Mouse (Mus musculus) left cerebral cortex, postnatal 14 days (tissue): ENCODE results near the gene Ecm1. TPM values are rescaled to one million over a fixed set of nuclear protein-coding genes. Genes with fewer than 3 reads are reported as not detected.
"Not testable (repeated sequence)": the region's sequence is repeated elsewhere in the genome, so short reads cannot be mapped to it uniquely, and the experiment has no call there.

Source experiments
- DNase-seq, 2 experiments: peaks; one replicate each; pipeline ENCODE4 v3.0.0; 2021 to 2022; ENCODE audit warnings: low spot score in 2 of 2, mixed read lengths in 1 of 2
- intact Hi-C: fragments of 180-260 bp; cut with DNase I; formaldehyde crosslinking; loops from one replicate; pipeline ENCODE4 v1.15.1; 2025
- microRNA-seq, 2 experiments: library from miRNA; unstranded; fragments of <30 nt; microRNA quantifications; one replicate each; pipeline ENCODE4 v1.2.0; 2022
- total RNA-seq, 2 experiments: library from RNA; stranded (reverse); gene quantifications; 2 replicates each; pipeline ENCODE4 v1.2.3; 2021

Ecm1 gene
- total RNA-seq, 2 experiments from 2014 or later: 11.4 to 13.2 TPM

DNA sequence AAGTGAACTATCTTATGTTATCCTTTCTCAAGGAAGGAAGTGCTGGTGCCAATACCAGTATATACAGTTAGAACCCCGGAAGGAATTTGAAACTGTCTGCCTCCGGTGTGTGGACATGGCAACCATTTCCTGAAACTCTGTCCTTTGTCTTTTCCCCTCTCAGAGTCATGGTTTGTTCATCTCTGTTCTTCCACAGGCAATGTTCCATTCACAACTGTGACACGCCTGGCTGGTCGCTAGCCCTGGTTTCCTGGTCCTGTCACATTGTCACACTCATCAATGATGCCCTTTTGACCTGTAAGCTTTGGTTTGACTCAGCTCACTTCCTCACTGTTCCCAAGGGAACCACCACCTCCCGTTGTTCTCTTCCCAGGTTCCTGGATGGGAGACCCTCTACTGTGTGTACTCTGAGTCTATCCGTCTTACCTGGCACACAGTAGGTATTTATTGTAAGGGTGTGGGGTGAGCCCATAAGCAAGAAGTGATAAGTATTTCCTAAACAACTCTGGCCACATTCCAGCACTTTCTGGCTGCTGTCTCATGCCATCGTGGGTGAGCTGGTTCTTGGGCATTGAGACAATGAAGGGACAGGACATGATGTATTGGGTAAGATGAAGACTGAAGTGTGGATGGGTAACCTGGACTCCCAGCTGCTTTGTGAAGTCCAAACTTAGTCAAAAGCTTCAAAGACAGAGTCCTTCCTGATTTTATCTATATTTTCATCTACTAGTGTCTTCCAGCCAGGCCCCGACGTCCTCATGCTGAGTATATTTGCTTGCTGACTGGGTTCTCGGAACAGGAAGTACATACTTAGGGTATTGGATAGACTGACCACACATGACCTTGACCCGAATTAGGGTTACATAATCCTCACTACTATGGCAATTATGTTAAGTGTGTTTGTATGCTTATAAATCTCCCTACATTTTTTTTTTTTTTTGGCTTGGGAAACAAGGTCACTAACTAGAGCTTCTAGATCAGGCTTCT is 45.3 kb downstream of the Ecm1 start:
- intact Hi-C loops: no loop called here
- no peak for DNase-seq

DNA sequence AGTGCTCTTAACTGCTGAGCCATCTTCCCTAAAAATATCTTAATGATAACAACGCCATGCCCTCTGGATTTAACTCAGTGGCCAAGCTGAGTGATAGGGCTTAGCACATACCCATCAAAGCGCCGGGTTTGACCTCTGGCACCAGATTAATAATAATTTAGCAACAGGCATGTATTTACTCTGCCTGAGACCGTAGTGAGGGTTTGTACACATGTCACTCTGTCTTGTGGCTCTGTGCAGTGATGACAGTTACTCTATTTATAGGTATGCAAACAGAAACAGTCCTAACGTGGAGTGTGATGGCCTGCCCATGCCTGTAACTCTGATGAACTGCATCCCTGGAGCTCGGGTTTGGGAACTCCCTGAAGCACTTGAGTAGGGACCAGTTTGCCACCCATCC is 46.7 kb downstream of the Ecm1 start:
- DNase-seq: no peak
- intact Hi-C loops: no loop called here

DNA sequence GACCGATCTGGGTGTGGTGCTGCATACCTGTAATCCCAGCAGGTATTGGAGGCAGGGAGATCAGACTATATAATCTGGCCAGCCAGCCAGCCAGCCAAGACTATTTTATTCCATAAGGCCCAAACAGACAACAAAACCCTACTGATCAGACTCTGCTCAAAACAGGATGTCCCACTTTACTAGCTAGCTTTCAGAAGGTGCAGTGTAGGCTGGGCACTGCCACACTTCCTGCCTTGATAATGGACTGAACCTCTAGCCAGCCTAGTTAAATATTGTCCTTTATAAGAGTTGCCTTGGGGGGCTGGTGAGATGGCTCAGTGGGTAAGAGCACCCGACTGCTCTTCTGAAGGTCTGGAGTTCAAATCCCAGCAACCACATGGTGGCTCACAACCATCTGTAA is 48.8 kb downstream of the Ecm1 start:
- intact Hi-C loops, DNase-seq: not testable (repeated sequence)

DNA sequence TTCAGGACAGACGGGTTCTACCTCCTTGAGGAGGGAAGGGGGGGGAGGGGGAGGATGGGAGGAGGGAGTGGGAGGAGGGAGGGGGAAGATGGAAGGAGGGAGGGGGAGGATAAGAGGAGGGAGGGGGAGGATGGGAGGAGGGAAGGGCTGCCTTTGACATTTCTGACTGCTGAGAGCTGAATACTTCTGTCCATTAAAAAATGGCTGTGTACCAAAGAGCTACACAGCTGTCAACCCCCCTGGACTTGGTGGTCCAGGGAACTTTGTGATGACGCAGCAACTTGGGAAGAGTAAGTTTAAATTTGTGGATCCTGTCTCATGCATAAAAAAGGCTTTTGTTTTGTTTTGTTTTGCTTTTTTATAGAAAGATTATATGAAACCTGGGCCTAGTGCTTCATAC is 49.4 kb downstream of the Ecm1 start:
- intact Hi-C loops: no loop called here
- no peak for DNase-seq

DNA sequence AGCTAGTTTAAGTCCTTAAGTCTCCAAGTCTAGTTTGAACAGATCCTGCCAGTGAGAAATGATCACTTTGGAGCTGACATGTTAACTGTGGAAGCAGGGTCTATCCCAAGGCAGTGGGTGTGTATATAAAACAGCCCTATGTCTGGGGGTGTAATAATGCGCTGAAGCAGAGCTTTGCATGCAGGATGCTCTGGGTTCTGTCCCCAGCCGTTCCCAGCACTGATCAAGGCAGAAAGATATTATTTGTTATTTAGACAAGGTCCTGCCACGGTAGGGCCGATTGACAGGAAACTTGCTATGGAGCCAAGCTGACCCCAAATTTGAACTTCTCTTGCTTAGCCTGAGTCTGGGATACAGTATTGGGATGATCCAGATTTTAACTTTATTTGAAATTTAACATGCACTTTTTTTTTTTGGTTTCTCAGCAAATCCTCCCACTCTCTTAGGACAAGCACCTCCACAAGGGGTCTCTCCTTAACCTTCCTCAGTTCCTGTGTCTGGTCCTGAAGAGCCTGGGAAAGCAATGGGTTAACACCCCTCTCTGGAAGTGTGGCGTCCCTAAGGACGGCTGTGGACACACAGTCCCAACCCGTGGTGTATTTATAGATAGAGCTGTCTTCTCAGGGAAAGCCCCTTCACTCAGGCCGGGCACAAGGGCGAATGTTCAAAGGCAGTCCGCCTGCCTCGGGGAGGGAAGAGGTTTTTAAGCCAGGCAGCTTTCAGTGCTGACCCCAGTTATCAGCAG is 50.0 kb downstream of the Ecm1 start:
- intact Hi-C loops: no loop called here
- no peak for DNase-seq

DNA sequence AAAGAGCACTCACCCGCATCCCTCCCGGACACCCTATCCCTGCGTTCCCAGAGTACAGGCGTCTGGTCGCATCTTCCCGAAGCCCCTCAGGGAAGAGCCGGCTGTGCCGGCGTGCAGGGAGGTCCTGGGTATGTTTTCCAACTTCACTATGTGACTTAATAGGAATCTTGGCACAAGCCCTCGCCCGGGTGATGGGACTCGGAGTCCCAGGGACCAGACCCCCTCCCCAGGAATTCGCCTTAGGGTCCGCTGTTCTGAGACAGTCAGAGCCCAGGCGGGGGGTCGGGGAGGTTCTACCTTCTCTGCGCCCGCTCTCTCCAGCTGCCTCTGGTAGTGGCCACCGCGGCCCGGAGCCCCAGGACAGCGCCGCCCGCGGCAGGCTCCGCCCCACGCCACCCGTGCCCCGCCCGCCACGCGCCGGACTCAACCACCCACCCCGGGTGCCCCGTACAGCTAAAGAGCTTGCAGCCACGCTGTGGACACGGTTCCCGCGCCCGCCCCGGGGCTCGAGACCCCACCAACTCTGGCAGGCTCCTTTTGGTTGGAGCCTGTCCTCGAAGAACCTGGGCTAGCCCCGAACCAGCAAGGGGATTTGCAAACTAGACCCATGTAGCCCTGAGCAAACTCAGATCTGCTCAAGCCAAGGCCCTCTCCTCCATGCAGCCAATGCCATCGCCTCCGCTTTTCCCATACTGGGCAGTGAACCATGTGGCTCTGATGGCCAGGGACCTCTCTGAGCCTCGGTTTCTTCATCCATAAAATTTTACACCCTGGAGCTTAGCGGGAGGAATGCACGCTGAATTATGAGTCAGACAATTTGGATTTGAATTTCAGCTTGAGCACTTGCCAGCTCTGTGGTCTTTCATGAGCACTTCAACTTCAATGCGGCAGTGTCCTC is 51.6 kb downstream of the Ecm1 start, which contains the start of gene Adamtsl4:
Gene Adamtsl4, minus strand, starts transcription at position 394 of the 898 bp plus-strand sequence.
- intact Hi-C loops: no loop called here
- no peak for DNase-seq

DNA sequence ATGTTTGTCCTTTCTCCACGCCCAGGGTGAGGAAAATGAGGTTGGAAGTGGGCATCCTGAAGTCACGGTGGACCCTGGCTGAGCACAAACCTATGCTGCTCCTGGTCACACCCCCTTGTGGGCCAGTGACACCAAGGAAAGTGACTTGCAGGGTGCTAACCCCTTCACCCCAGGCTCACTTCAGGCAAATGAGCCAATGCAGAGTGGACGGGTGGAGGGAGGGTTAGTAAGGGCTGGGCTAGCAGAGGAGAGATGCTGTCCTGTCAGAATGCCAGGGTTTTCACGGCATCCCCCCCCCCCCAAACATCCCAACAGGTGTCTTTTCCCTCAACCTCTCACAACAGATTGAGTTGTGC is 52.2 kb downstream of the Ecm1 start:
- intact Hi-C loops: no loop called here
- DNase-seq: no peak

DNA sequence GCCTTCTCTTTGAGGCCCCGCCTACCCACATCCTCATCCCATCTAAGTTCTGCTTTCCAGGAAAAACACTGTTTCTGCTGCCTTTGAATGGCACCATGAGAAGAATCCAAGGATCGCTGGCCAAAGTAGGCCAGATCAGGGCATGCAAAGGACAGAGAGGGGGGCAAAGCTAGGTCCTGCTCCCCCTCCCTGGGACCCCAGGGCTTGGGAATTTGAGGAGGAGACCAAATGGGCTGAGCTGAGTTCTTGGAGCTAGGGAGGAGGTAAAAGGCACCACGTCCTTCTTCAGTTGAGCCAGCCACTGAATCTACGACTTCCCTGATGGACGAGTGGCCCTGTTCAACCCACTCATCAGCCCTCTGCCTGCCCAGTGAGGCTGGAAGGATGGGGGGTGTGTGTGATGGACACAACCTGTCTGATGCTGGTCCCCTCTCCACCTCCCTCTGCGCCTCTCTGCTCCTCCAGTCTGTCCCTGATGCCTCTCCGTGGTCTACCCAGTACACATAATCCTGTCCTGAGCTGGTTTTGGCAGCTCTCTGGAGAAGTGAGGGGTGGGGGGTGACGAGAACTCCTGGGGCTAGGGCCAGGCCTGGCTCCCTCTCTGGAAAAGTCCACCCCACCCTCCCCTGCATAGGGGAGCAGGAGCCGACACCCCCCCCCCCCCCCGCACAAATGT is 52.7 kb downstream of the Ecm1 start:
- intact Hi-C loops: no loop called here
- DNase-seq: no peak

DNA sequence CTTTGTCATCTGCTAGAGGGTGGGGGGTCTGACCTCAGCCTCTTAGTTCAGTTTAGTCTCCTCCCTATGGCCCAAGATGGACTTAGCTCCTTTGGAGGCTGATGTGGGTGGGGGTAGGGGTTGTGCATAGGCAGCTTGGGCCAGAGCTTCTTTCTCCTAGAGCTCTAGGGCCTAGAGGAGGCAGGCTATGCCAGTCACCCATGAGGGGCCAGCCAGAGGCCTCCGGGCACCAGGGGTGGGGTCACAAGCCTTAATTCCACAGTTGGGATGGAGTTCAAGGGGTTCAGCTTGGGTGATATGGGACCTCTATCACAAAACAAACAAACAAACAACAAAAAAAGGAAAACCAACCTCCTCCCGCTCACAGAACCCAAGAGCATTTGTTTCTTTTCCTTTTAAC is 53.7 kb downstream of the Ecm1 start:
- no peak for DNase-seq
- intact Hi-C loops: no loop called here

DNA sequence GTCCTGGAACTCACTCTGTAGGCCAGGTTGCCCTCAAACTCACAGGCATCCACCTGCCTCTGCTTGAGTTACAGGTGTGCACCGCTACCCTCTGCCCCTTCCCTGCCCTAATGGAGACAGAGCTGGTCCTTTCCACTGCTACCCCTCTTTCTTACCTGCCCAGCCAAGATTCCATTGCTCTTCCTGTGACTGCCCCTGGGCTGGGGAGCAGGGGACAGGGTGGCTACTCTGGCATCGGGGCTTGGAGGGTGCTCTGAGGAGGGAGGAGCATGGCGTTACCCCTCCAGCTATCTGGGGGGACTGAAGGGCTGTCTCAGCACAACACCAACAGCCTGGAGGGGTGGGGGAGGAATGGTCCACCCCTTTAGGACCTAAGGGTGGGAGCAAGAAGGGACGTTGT is 54.1 kb downstream of the Ecm1 start:
- intact Hi-C loops: no loop called here
- no peak for DNase-seq

DNA sequence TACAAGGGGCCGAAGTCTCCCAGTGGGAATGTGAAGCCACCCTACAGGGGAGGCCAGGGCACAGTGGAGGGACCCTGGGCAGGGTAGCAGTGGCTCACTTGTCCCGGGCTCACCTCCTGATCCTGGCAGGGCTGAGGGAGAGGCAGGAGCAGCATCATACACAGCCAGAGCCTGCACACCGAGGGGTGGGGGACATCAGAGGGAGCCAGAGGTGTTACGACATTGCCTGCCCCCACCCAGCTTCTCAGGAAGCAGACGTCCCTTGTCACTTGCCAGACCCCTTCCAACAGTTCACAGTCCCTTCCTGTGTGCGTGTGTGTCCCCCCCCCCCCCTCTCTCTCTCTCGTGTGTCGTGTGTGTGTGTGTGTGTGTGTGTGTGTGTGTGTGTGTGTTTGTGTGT is 54.5 kb downstream of the Ecm1 start:
- intact Hi-C loops: no loop called here
- no peak for DNase-seq

Small RNA genes lying within 50 kb of the gene (microRNA-seq; reads per million reads assigned to microRNA genes)
- 0 to 0.34 reads per million in 2 experiments for gene Mir7014

Other genes starting within 250 kb of the Ecm1 start
- 10 to 100 TPM; 15.1 to 18.0 TPM for gene Ctsk, start 240.3 kb downstream of the Ecm1 start, total RNA-seq
- gene Ctss, start 212.8 kb downstream of the Ecm1 start, total RNA-seq: 10 to 100 TPM; 29.6 to 31.3 TPM
- gene Hormad1, start 179.9 kb downstream of the Ecm1 start, total RNA-seq: not detected
- 10 to 100 TPM; 15.8 to 21.1 TPM for gene Golph3l, start 150.6 kb downstream of the Ecm1 start, total RNA-seq
- 100 to 1,000 TPM; 332 to 337 TPM for gene Ensa, start 114.6 kb downstream of the Ecm1 start, total RNA-seq
- gene Mcl1, start 80.8 kb downstream of the Ecm1 start, total RNA-seq: 10 to 100 TPM; 58.6 to 69.2 TPM
- 1 to 10 TPM; 2.0 TPM for gene Adamtsl4, start 51.7 kb downstream of the Ecm1 start, total RNA-seq
- gene Tars2, start 20.6 kb upstream of the Ecm1 start, total RNA-seq: 10 to 100 TPM; 37.3 to 40.8 TPM
- gene Rprd2, start 79.3 kb upstream of the Ecm1 start, total RNA-seq: 10 to 100 TPM; 61.3 to 61.8 TPM
- gene Prpf3, start 116.3 kb upstream of the Ecm1 start, total RNA-seq: 10 to 100 TPM; 26.3 to 33.9 TPM
- gene Mrps21, start 131.9 kb upstream of the Ecm1 start, total RNA-seq: 100 to 1,000 TPM; 152 to 157 TPM
- gene Ciart, start 142.7 kb upstream of the Ecm1 start, total RNA-seq: 10 to 100 TPM; 17.0 to 20.9 TPM
- gene BC028528, start 152.4 kb upstream of the Ecm1 start, total RNA-seq: 10 to 100 TPM; 10.4 to 12.7 TPM
- 10 to 100 TPM; 72.2 to 79.0 TPM for gene Aph1a, start 154.4 kb upstream of the Ecm1 start, total RNA-seq
- 1 to 10 TPM; 5.3 to 5.5 TPM for gene Car14, start 165.1 kb upstream of the Ecm1 start, total RNA-seq
- gene Anp32e, start 189.7 kb upstream of the Ecm1 start, total RNA-seq: 100 to 1,000 TPM in 1 of 2 experiments, 10 to 100 TPM in 1; 95.6 to 107 TPM